Mouse (Mus musculus): ENCODE data around the gene Creb5.

Creb5 gene

GRCm38 (mm10) chr6:53603695-53604094, 316.6 kb downstream of the Creb5 start:
- DNase-seq: no peak

DNA sequence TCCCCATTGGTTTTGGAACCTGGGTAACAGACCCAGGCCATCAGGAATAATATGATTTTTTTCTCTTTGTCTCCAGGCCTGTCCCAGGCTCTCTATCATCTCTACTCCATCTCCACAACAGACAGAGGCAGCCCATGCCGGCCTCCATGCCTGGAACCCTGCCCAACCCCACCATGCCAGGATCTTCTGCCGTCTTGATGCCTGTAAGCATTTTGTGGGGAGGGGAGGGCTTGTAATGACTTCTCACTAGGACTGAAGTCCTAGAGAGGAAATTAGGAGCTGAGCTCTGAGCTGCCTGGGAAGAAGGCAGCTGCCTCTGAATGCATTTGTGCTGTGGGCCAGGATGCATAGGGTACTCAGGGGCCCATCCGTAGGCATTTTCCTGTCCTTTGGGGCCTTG, 317.3 kb downstream of the Creb5 start:
- no peak for DNase-seq

- no peak for DNase-seq
These were observed 318.1 kb downstream of the Creb5 start for GRCm38 (mm10) chr6:53605184-53605583.

- DNase-seq: no peak
These were observed 324.4 kb downstream of the Creb5 start for GRCm38 (mm10) chr6:53611451-53611945.

GRCm38 (mm10) chr6:53612681-53613080, 325.6 kb downstream of the Creb5 start:
- no peak for DNase-seq

DNA sequence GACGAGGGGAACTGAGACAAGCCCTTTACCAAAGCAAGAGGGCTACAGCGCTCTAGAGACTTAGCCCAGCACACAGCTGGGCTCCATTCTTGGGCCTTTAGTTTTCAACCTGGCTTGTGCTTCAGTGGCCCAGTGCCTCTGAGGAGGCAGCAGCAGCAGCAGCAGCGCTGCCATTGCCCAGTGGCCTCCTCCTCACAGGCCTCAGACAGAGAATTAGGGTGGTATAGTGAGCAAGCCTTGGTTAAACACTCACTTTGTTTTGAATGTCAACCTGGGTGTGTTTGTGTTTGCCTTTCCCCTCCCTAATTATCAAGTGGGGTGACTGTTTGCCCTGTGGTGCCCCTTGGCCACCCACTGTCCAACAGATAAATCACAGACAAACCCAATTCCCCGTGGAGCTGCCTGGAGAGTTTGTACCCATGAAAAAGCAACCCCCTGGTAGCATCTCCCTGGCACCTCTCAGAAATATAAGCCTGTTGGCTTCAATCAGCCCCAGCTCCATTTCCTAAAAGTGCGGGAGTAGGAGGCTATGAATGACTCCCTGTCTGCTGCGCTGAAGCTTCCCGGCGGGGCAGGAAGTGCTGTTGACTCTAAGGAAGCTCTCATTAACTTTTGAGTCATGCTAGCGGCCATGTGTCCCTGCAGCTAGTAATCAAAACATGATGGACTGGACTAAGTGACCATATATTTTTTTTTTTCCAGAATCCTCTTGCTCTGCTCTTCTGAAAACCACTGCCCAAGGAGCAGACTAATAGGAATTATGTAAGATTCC, 328.6 kb downstream of the Creb5 start:
- DNase-seq: no peak

- DNase-seq: no peak
These were observed 331.1 kb downstream of the Creb5 start for GRCm38 (mm10) chr6:53618164-53618563.

GRCm38 (mm10) chr6:53619676-53620075, 332.6 kb downstream of the Creb5 start:
- DNase-seq: no peak

DNA sequence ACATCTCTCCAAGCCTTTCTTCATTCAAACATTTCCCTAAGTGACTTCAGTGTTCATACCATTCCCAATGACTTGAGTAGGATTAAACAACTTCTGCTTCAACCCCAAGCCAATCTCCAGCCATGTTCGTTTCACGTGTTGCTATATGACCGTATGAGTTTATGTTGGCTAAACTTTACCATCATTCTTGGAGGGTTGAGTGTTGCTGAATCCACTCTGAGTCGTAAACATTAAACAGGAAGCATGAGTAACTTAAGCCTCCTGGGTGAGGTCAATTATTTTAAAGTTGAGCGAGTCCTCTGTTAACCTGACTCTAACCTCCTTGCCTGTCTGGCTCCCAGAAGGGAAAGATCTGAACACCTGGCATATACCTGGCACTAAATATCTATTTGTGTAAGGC, 334.2 kb downstream of the Creb5 start:
- DNase-seq: no peak

- no peak for DNase-seq
These were observed 337.6 kb downstream of the Creb5 start for GRCm38 (mm10) chr6:53624455-53625276.

GRCm38 (mm10) chr6:53626044-53626443, 339.0 kb downstream of the Creb5 start:
- DNase-seq: no peak

GRCm38 (mm10) chr6:53628714-53629113, 341.6 kb downstream of the Creb5 start:
- no peak for DNase-seq

DNA sequence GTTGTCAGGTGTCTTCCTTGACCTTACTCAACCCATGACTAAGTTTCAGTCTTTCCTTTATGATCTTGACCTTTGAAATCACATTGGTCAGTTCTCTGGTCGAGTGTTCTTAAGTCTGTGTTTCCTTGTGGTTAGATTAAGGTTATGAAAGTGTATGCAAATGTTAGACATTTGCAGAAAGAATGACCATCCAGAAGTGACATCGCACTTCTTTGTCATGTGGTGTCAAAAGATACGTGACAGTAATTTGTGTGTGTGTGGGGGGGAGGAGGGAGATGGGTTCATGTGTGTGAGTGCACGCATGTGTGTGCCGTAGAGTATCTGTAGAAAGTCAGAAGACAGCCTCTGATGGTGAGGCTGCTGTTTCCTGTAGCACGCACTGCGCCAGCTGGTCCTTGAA, 348.4 kb downstream of the Creb5 start:
- DNase-seq: no peak

DNA sequence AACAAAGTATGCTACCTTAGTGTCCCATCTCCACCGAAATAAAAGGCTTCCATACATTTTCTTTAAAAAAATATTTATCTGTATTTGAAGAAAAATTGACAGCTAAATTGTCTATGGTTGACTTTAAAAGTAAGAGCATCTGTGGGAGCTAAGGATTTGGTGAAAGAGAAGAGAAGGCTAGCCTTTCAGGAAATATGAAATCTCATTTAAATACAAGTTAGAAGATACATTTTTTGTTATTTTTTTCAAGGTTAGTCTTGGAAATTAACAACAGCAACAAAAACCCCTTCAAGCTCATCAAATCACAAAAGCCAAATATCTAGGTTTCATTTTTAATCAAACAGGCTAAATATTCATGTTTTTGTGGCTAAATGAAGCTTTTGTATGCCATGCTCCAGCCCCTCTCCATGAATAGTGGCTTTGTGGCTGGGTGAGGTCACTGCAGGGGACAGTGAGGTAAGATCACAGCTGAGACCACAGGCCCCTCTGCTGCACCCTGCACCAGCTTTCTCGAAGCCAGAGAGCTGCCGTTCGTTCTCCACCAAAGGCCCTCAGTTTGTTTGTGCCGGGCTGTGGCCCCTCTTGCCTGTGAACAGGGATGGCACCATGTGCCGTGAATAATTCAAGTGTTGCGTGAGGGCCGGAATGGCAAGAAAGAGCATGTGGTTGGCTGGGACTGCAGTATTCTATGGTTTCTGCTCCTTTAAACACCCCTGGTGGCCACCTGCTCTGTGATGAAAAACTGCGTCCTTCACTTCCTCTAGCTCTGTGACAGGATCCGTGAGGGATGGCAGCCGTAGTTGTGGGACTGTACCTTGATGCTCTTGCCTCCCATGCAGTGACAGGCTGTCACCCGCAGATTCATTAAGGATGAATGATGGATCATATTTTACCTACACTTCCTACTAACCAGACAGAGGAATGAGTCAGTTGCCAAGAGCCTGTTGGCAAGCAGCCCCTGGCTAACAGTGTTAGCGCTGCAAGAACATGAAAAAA, 350.6 kb downstream of the Creb5 start:
- no peak for DNase-seq

GRCm38 (mm10) chr6:53641633-53642605, 354.8 kb downstream of the Creb5 start:
- no peak for DNase-seq

- DNase-seq: no peak
These were observed 355.8 kb downstream of the Creb5 start for GRCm38 (mm10) chr6:53642826-53643356.

- DNase-seq: no peak
These were observed 356.4 kb downstream of the Creb5 start for GRCm38 (mm10) chr6:53643481-53643880.

DNA sequence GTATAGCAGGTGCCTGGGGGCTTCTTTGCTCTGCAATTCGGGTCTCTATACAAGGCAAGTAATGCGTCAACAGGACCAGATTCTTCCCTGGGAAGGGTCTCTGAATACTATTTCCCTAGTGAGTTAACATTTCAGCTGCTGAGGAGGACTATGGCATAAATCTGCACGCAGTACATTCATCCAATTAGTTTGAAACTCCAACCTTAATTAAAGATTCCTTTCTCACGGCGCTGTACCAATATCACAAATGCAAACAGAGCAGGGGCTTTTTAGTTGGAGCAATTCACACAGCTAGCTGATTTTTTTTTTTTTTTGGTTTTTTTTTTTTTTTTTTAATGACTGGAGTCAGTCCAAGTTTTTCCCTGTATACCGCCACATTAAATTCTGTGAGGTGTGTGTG, 357.0 kb downstream of the Creb5 start:
- no peak for DNase-seq

DNA sequence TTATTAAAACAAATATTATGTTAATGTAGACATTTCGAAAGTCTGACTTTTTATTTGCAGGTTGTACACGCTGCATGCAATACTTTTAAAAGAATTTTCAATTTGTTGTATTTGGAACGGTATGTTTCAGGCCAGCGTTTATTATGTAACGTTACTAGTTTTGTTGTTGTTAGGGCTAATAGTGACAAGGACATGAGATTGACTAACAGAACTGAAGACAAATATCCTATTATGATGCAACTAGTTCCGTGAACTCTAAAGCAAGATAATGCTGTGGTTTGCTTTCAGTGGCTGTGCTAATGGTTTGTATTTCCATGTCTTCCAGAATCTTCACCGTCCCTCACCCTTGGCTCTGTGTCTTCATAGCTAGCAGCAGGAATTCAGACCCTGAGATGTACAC, 357.9 kb downstream of the Creb5 start:
- DNase-seq: no peak

- no peak for DNase-seq
These were observed 362.7 kb downstream of the Creb5 start for GRCm38 (mm10) chr6:53649782-53650181.

GRCm38 (mm10) chr6:53652691-53653090, 365.6 kb downstream of the Creb5 start:
- no peak for DNase-seq

Data from B cell, adult 2 months (primary cell).